Mouse (Mus musculus): Measurements from ENCODE around the gene Kcnc2.

Gene Kcnc2

DNA sequence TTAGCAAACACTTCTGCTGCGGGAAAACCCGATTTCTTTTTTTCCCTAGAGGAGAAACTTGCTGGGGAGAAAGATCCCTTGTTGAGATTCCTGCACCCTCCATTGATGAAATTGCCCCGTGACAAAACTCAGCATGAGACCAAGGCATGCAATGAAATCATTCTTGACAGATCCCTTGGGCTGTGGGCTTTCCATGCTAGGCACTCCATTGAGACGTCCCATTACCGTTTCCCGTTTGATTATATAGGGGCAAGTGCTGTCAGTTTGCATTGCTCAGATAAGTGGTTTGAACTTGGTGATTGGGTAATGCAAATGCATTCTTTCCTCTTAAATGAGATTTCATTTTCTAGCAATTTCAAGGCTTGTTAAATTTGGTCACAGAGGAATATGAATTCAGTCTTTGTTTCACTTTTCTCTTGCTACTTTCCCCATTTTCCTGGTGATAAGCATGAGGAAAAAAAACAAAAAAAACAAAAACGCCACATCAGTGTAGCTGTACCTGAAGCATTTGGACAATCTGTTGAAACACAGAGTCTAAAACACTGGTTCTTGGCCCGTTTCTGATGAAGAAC lies 123.6 kb downstream of the Kcnc2 start:
- no peak for DNase-seq (ENCODE audit: low spot score)

DNA sequence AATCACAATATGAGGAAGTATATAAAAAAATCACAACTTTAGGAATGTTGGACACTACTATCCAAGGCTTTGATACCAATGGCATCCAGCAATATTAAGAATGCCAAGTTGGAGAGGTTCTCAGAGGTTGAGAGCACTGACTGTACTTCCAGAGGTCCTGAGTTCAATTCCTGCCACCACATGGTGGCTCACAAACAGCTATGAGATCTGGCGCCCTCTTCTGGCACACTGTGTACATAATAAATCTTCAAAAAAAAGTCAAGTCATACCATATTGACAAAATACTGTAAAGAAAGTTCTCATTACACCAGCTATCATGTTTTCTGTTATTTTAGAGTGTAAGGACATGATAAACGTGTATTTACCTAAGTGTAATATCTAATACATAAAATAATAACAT lies 126.3 kb downstream of the Kcnc2 start:
- DNase-seq (ENCODE audit: low spot score): no peak

DNA sequence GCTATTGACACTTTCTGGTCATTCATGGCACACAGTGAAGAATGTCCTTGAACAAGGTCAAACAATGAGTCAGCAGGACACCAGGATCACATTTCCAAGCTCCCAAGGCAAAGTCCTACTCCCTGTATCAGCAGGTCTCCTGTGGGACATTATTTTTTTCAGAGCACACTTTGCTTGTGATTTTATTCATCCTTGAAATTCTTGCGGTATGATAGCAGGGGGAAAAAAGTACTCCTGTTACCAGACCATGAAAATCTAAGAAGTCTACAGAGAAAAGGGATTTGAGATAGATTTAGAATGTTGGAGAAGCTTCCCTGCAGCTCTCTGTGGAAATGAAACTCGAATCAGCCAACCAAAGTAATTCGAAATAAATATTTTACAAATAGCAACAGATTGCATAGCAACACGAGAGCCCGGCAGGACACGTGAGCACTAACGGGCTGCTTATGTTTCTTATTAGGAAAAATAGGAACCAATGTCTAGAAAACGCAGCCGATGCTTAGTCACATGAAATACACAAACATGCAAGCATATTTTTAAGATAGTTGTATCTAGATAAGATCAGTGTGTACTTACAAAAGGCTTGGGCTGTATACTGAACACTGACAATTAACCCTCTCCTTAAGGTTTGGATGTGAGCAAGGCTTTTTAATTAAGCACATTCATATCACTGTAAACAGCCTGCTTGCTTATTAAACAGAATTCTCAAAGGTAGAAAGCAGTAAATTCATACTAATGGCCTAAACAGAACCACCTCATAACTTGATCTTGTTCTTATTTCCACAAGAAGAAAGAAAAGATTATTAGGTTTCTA lies 129.9 kb downstream of the Kcnc2 start:
- DNase-seq (ENCODE audit: low spot score): no peak

DNA sequence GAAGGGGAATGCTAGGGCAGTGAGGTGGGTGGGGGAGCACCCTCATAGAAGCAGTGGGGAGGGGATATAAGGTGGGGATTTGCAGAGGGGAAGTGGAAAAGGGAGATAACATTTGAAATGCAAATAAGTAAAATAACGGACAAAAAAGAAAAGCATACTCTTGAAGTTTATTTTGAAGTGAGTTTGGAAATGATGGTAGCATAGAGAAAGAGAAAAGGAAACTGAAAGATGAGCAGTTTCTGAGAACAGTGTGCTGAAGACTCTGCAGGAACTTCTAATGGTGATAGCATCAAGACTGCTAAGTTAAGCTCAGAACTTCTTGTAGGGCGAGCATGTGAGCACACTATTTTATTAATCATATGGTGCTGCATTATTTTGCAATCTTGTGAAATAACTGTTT lies 138.6 kb downstream of the Kcnc2 start:
- no peak for DNase-seq (ENCODE audit: low spot score)

DNA sequence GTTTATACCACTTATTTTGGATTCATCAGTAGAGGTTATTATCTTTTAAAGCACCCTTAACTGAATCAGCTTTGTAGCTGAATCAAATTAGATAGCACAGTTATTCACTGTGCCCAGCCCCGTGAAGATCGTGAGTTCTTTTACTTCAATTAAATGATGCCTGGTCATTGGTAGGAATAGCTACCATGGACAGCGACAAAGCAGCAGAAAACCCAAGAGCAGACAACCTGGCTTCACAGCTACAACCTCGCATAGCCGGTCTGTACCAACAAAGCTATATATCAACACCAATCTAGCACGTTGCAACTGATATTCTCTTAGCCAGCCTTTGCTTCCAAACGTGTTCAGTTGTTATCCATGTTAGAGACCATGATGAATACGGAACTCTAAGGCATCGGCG lies 152.4 kb downstream of the Kcnc2 start:
- no peak for DNase-seq (ENCODE audit: low spot score)

DNA sequence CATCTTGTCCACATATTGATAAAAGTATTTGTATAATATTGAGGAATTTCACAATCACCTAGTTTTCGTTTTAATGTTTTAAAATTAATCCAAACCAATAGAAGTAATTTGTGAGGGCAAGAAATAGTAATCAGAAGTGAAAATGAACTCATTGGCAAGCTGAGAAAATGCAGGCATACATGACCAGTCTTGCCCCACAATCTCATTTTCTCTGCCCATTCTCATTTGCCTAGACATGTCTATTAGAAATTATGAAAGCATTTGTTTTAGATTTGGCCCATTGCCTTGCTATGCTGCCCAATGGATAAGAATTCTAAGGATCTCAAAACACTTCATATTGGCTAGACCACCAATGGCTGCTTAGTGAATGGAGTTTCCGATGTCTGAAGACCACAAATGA lies 166.0 kb downstream of the Kcnc2 start:
- no peak for DNase-seq (ENCODE audit: low spot score)

DNA sequence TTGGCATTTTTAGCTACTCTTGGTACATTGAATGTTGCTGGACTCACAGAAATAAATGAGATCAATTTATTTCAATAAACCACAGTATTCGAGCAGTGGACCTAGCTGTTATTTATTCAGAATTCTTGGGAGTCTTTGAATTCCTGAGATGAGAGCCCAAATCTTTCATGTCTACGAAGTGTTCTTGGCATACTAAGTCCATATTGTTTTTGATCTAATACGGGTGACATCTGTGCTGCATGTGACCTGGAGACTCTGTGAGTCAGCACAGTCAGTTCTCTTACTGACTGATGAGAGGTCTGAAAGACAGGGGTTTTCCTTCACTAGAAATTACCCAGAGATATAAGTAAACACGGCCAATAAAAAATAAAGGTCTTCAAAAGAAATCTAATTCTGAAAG lies 173.7 kb downstream of the Kcnc2 start:
- DNase-seq (ENCODE audit: low spot score): no peak

DNA sequence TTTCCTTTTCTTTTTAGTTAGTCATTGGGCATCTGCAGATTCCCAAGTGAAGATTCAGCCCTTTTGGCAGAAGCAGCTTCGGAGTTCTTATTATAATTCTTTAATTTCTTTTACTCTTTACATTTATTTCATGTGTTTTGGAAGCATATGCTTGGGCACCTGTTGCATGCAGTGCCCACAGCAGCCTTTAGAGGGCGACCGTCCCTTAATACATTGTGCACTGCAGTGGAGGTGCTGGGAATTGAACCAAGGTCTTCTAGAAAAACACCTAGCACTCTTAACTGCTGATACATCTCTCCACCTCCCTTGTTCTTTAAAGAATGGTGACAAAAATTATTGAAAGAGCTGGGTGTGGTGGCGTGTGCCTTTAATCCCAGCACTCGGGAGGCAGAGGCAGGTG lies 180.0 kb downstream of the Kcnc2 start:
- no peak for DNase-seq (ENCODE audit: low spot score)

DNA sequence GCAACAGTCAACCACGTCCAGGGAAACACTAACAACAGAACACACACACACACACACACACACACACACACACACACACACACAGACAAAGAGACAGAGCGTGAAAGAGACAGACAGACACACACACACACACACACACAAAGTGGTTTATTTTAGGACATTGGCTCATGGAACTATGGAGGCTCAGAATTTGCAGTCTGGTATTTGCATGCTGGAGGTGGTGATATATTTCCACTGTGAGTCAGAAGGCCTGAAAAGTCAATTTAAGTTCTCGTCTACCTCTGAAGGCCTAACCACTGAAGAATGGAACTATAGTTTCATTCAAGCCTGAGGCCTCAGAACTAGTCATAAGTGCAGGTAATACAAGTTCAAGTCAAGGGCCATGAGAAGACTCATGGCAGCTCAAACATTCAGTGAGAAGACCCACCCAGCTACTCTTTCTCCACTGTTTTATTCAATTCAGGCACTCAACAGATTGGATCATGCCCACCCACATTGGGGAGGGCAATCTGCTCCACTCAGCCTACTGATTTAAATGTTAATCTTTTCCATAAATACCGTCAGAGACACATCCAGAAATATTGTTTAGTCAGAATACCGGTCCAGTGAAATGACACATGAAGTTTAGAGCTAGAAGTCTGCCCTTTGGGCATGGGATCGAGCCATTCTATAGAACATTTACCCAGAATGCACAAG lies 197.9 kb downstream of the Kcnc2 start:
- DNase-seq (ENCODE audit: low spot score): no peak

DNA sequence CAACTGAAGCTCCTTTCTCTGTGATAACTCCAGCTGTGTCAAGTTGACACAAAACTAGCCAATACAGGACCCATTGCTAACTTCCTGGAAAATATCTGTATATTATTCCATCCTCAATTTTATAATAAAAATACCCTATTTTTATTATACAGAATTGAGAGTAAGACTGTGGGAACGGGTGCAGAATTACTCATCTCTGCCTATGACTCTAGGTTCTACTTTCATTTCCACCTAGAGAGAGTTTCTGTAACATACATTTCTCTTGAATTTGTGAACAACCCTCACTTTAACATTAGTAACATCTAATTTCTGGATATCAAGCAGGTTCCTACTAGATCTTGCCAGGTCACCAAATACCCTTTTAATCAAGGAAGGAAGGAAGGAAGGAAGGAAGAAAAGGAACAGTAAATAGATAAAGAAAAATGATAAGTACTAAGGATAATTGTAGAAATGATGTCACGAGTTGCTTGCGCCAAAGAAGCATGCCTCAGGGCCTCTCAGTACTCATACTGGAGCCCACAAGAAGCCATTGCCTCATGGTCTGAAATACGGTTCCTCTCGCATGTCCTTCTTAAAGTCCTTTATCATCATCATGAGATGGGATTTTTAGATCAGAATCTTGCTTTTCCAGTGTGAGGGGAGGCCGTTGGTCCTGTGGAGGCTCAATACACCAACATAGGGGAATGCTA lies 203.3 kb downstream of the Kcnc2 start:
- no peak for DNase-seq (ENCODE audit: low spot score)

DNA sequence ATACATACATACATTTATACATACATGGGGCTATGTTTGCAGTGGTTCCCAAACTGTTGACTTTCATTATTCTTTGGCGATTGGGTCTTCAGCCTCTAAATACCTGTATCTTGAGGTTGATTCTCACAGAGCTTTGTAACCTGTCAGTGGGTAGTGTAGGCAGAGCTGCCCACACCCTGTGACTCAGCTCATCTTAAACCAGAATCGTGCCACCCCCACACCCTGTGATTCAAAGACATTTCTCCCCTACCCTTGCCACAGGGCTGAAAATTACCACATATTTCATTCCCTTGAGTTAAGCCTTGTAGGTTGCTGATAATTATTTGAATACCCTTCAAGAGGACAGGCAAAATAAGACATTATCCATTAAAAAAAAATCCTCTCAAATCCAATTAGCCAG lies 210.5 kb downstream of the Kcnc2 start:
- no peak for DNase-seq (ENCODE audit: low spot score)

DNA sequence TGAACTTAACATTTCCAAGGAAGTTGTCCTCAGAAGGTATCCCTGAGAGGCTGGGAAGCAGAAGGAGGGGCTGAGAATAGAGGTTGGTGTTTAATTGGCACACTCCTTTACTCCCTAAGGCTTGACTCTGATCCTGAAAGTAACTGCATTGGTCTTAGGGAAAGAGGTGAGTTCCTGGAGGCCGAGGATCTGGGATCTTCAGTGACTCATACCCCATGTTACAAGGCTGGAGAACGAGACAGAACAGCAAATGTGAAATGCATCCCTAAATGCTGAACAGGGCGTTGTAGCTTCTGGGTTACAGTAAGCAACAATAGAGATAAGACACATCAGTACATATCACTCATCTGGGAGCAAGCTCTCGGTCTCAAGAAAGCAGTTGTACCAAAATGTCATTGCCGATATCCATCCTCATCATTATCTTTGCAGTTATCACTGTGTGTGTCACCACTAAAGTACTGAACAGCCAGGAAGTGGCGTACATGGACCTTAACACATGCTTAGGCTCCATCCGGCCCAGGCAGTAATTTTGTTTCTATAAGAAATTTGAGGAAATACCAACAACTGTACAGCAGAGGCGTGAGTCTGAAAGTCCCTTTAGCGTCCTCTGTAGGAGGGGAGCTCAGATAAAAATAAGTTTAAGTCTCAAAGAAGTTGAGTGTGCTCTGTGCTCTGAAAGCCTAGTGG lies 211.1 kb downstream of the Kcnc2 start:
- no peak for DNase-seq (ENCODE audit: low spot score)

DNA sequence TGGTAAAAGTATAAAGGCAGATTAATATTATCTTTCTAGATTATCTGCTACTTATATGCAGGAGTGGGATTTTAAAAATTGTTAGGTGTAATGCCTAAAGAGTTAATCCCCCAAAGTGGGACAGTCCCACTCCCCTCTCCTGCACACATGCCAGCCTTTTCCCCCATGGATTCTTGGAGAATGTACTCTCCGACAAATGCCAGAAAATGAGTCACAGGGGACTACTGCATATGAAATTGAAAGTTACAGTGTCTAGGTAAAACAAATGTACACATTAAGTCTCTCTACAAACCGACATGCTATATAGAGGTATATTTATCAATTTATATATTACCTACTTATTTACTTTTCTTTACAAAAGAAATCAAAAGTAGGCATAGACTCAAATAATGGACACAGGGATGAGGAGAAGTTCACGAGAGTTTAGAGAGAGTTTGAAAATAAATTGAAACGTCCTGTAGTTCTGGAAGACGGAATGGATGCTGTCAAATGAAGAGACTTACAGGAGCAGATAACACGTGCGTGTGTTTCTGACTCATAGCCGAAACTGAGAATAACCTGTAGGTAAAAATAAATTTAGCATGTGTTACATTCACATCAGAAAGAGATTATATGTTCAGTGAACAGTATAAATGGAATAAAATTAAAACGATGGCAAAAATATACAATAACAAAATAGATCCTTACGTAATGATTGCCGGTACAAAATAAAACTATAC lies 213.6 kb downstream of the Kcnc2 start:
- DNase-seq (ENCODE audit: low spot score): no peak

DNA sequence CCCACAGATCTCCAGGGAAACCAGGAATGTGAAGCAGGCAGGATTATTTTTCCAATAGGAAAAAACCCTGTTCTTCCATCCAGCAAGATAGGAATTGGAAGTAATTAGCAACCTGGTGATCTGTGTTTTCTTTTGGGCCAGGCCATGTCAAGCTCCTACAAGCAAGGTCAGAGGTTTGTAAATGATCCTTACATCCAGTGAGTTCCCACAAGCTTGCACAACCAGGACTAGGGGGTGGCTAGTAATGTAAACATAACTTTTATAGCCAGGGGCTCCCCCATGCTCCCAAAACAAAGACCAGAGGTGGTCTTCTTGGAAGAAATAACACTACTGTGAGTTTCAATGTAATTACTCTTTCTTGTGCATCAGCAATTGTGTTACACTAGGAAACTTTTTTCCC lies 214.9 kb downstream of the Kcnc2 start:
- no peak for DNase-seq (ENCODE audit: low spot score)

DNA sequence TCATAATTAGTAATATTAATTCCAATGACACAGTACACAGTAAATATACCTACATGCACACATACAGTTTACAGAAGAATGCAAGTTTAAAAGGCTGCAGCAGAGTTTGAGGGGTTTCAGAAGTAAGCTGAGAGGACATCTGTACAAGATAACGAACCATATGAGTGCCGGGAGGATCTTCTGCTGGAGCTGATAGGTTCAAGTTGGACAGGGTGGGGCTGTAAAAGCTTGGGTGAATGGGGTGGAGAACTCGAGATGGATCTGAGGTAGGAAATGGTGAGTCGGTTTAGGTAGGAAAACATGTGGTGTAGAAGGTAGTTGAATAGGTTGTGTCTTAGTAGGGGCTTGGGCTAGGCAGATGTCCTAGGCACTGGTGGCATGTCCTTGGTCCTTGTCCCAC lies 217.8 kb downstream of the Kcnc2 start:
- no peak for DNase-seq (ENCODE audit: low spot score)
